Mouse (Mus musculus) spleen, postnatal 0 days (tissue): ENCODE results near the gene Ubr3. TPM values are rescaled to one million over a fixed set of nuclear protein-coding genes. Genes with fewer than 3 reads are reported as not detected.

Experiments used
- polyA plus RNA-seq: library from polyadenylated mRNA; unstranded; fragments of >200 nt; fragmentation: Nextera tagmentation; extraction: Ambion mirVana; gene quantifications from 2 replicates; pipeline ENCODE4 v1.2.1, GENCODE M21; 2015

Ubr3 gene
- polyA plus RNA-seq, result 8.8 and 9.7 TPM in 2 replicates

DNA sequence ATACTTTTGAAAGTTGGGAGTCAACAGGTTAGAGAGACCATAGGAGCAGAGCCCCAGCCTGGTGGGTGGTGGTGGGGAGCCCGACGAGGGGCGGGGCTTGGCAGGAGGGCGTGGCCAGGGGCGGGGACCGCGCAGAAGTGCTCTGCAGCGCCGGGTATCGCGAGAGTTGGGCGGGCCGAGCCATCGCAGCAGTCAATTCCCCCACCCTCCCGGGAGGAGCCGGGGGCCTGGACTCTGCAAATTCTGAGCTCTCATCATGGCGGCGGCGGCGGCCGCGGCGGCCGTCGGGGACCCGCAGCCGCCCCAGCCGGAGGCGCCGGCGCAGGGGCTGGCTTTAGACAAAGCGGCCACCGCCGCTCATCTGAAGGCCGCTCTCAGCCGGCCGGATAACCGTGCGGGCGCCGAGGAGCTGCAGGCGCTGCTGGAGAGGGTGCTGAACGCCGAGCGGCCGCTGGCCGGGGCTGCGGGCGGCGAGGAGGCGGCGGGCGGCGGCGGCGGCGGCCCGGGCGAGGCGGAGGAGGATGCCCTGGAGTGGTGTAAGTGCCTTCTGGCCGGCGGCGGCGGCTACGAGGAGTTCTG lies at the start of gene Ubr3:
Gene Ubr3 (plus strand): TSS at position 208 of the 579 bp plus-strand sequence.

DNA sequence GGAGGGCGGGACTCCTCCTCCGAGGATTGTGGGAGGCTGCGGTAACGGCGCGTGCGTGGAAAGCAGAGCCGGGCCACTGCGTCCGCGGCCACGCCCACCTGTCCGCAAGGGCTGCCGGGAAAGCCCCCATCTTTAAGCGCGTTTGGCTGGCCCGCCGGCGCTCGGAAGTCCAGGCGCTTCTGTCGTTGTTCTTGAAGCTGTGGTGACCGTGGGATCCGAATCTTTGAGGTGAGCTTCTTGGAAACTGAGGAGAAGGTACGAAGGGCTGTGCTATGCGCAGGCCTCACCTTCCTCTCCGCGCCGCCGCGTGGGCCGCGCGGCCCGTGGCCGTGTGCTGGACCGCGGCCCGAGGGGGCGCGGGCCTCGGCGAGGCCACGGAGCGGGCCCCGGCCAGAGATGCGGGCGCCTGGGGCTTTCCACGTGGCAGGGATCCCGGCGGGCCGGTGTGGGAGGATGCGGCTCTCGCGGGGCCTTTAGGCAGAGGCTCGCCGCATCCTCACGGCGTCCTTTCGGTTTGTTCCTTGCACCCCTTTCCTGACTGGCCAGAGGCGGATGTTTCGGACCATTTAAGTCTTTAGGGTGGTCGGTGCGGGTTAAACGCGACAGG lies 35.5 kb upstream of the Ubr3 start, which contains the start of gene Ssb:
Gene Ssb (plus strand): TSS at position 78 of the 607 bp plus-strand sequence.

DNA sequence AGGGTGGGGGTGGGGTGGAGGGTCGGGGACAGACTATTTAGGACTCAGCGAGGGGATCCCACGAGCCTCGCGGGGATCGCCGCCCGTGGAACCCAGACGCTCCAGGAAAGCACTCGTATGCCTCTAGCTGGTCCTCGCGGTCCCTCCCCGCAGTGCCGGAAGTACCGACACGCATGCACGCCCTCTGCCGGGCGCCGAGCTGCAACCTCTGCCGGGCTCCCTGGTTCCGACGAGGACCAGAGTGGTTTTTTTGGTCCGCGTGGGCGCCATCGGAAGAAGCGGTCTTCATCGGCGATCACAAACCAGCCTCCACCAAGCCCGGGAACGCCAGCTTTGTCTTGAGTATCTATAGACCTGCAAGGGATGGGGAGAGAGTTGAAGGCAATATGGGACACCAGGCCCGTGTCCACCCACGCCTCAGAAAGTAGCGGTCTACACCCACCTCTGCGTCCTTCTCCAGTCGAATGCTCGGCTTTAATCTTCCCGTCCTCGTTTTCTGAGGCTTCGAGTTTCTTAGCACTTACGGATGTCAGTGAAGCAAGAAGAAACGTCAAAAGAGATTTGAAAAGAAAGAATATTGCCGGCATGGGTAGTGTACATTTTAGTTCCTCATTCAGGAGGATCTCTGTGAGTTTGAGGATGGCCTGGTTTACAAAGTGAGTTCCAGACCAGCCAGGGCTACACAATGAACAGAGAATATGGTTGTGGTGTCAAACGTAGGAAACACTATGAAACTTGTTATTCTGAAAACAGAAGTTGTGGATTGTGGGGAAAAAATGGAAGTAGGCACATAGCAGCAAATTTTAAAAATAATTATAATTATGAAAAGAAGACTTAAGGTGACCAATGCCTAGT lies 11.4 kb upstream of the Ubr3 start, which contains the start of gene Mettl5:
Gene Mettl5 (minus strand): TSS at position 165 of the 855 bp plus-strand sequence.

DNA sequence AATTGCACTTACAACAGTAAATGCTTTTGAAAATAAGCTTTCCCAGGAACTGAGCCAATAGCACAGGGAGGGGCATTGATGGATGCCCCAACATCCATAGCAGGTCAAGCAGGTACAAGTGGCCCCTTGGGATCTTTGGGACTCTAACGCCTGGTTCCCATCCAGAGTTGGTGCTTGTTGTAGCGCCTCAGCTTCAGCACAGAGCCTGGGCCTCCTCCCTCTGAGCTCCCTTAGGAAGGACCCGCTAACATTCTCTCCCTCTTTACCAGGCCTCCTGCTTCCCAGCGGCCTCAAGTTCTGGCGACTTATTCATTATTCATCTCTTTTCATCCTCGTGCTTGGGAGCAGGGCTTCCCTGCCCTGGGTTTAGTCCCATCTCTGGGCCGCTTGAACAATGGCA lies 141.7 kb downstream of the Ubr3 start, which contains the start of gene Myo3b:
Gene Myo3b (plus strand): TSS at position 375 of the 400 bp plus-strand sequence.

Other genes starting within 250 kb of the Ubr3 start
- 0.19 and 0.21 TPM in 2 replicates for gene Klhl41, start 227.1 kb upstream of the Ubr3 start, polyA plus RNA-seq
- gene Fastkd1, start 183.7 kb upstream of the Ubr3 start, polyA plus RNA-seq, result 3.8 and 5.2 TPM in 2 replicates
- 120 and 121 TPM in 2 replicates for gene Ppig, start 174.7 kb upstream of the Ubr3 start, polyA plus RNA-seq
- 0.94 and 1.0 TPM in 2 replicates for gene Ccdc173, start 107.7 kb upstream of the Ubr3 start, polyA plus RNA-seq
- 17.3 and 18.7 TPM in 2 replicates for gene Phospho2, start 107.6 kb upstream of the Ubr3 start, polyA plus RNA-seq
- gene Klhl23, start 75.3 kb upstream of the Ubr3 start, polyA plus RNA-seq, result 19.9 and 22.6 TPM in 2 replicates
- 253 and 259 TPM in 2 replicates for gene Ssb, start 35.7 kb upstream of the Ubr3 start, polyA plus RNA-seq
- gene Mettl5, start 11.6 kb upstream of the Ubr3 start, polyA plus RNA-seq, result 43.7 and 43.9 TPM in 2 replicates
- gene Myo3b, start 141.9 kb downstream of the Ubr3 start, polyA plus RNA-seq, result not detected in 2 replicates